Mouse (Mus musculus): ENCODE measurements at regions not wholly inside any gene's neighbourhood (a gene's known extent, or its start where the extent isn't known, plus 50 kb on each side); places are given as distances from the start of the nearest gene placed in this dataset.

GRCm38 (mm10) chr16:74739194-74740135 is 327.8 kb upstream of the Robo2 start:
- no peak for DNase-seq

GRCm38 (mm10) chr16:74732940-74733776 is 321.5 kb upstream of the Robo2 start:
- DNase-seq = no peak

- DNase-seq = no peak
Measured at GRCm38 (mm10) chr16:74730169-74730794, 318.7 kb upstream of the Robo2 start.

- no peak for DNase-seq
Measured at GRCm38 (mm10) chr16:74723217-74723616, 311.6 kb upstream of the Robo2 start.

GRCm38 (mm10) chr16:74718154-74718553 is 306.5 kb upstream of the Robo2 start:
- no peak for DNase-seq

- no peak for DNase-seq
Measured at GRCm38 (mm10) chr16:74717622-74718021, 306.0 kb upstream of the Robo2 start.

- DNase-seq = no peak
Measured at GRCm38 (mm10) chr16:74714950-74715349, 303.3 kb upstream of the Robo2 start.

- DNase-seq = no peak
Measured at GRCm38 (mm10) chr16:74712515-74712914, 300.9 kb upstream of the Robo2 start.

- DNase-seq = no peak
Measured at GRCm38 (mm10) chr16:74702067-74702466, 290.4 kb upstream of the Robo2 start.

GRCm38 (mm10) chr16:74683371-74683770 is 271.7 kb upstream of the Robo2 start:
- no peak for DNase-seq

- DNase-seq = no peak
Measured at GRCm38 (mm10) chr16:74675586-74675985, 264.0 kb upstream of the Robo2 start.

- no peak for DNase-seq
Measured at GRCm38 (mm10) chr16:74671466-74671865, 259.8 kb upstream of the Robo2 start.

GRCm38 (mm10) chr16:74664337-74664736 is 252.7 kb upstream of the Robo2 start:
- no peak for DNase-seq

- DNase-seq = no peak
Measured at GRCm38 (mm10) chr16:74651244-74651643, 239.6 kb upstream of the Robo2 start.

- no peak for DNase-seq
Measured at GRCm38 (mm10) chr16:74649207-74649606, 237.6 kb upstream of the Robo2 start.

- no peak for DNase-seq
Measured at GRCm38 (mm10) chr16:74648384-74648783, 236.8 kb upstream of the Robo2 start.

GRCm38 (mm10) chr16:74644750-74645366 is 233.2 kb upstream of the Robo2 start:
- DNase-seq = no peak

GRCm38 (mm10) chr16:74639805-74640204 is 228.2 kb upstream of the Robo2 start:
- no peak for DNase-seq

GRCm38 (mm10) chr16:74637638-74638037 is 226.0 kb upstream of the Robo2 start:
- no peak for DNase-seq

GRCm38 (mm10) chr16:74625783-74626182 is 214.2 kb upstream of the Robo2 start:
- DNase-seq = no peak

- DNase-seq = no peak
Measured at GRCm38 (mm10) chr16:74612072-74612471, 200.4 kb upstream of the Robo2 start.

GRCm38 (mm10) chr16:74609564-74609963 is 197.9 kb upstream of the Robo2 start:
- DNase-seq = no peak

All from adrenal gland, adult 8-10 months (tissue).